In genomic region chr10:98792019-98792741, GRCm38 (mm10) we compare ENCODE assay signal across 26 mouse cellular contexts.
DNase-seq lines count a peak whose midpoint lies in the region; ATAC-seq and TF ChIP-seq lines count a peak whose summit lies in the region.
"Had no signal": no experiment of that assay in that cellular context is flagged by ENCODE, and none has a peak within 500 bp of the region (broad histone marks: within the 10 kb centered on the region; RNA-seq: fewer than 3 reads in every experiment).

No protein-coding gene starts in this region.

- TF ChIP-seq EP300 in MEL (IDR thresholded peaks at IDR 0.05; ENCODE audit: low read depth in 1 of 2, low read length in 2 of 2) = peak in 1 of 2 experiments; percentile 40; a peak in 1 of 4 replicates

- H3K79me2 ChIP-seq in MEL (ENCODE audit: control insufficient read depth, insufficient read depth, low read length, poor library complexity) (no peaks in the 10 kb centered on the region), macrophage (ENCODE audit: inconsistent target) (no peaks in the 10 kb centered on the region)

- no peak for TF ChIP-seq RAD21 in MEL (IDR thresholded peaks at IDR 0.05; ENCODE audit: low read depth, low read length)

- no peak overlapping the region for H3K4me2 ChIP-seq in intestine, postnatal 0 days (replicated peaks; ENCODE audit: low read depth)
- H3K4me2 ChIP-seq: embryonic facial prominence, embryonic 13.5 days; forebrain, embryonic 13.5 days; heart, embryonic 11.5 days; intestine, embryonic 15.5 days; limb, embryonic 12.5 days; liver, embryonic 12.5 days; neural tube, embryonic 15.5 days had no signal

- TF ChIP-seq POLR2A in MEL (IDR thresholded peaks at IDR 0.05; ENCODE audit: control insufficient read depth in 1 of 2, insufficient read depth in 1 of 2, low read depth in 1 of 2, low read length in 2 of 2, poor library complexity in 1 of 2) = no peak

- TF ChIP-seq CTCF in MEL (IDR thresholded peaks at IDR 0.05 in 2 of 3, conservative IDR thresholded peaks at IDR 0.05 in 1 of 3; ENCODE audit: control insufficient read depth in 1 of 3, insufficient read depth in 1 of 3, low read depth in 2 of 3, low read length in 3 of 3, poor library complexity in 1 of 3, severe bottlenecking in 1 of 3) = no peak
- no peak for TF ChIP-seq CTCF in intestine, postnatal 0 days (IDR thresholded peaks at IDR 0.05; ENCODE audit: low read depth)

- no peak overlapping the region for H3K27ac ChIP-seq in MEL (ENCODE audit: control insufficient read depth, low read depth, low read length)
- H3K27ac ChIP-seq in macrophage = peak overlapping the region; percentile 76
- H3K27ac ChIP-seq in intestine, postnatal 0 days (ENCODE audit: low read depth, low read length) = no peak overlapping the region
- H3K27ac ChIP-seq: embryonic facial prominence, embryonic 13.5 days; forebrain, embryonic 13.5 days; gastrocnemius, adult 2 months; hindbrain, embryonic 10.5 days; intestine, embryonic 15.5 days; layer of hippocampus, adult 2 months; limb, embryonic 12.5 days; liver, embryonic 12.5 days; neural tube, embryonic 15.5 days had no signal

- H3K4me3 ChIP-seq in MEL (ENCODE audit: control insufficient read depth in 1 of 2, insufficient read depth in 1 of 2, low read depth in 2 of 2, low read length in 2 of 2) (no peak overlapping the region), macrophage (ENCODE audit: inconsistent target) (no peak overlapping the region)
- no peak overlapping the region for H3K4me3 ChIP-seq in intestine, postnatal 0 days (ENCODE audit: low read depth, low read length)
- H3K4me3 ChIP-seq: embryonic facial prominence, embryonic 13.5 days; forebrain, embryonic 13.5 days; gastrocnemius, adult 2 months; hindbrain, embryonic 10.5 days; intestine, embryonic 15.5 days; layer of hippocampus, adult 2 months; limb, embryonic 12.5 days; liver, embryonic 12.5 days; neural tube, embryonic 15.5 days had no signal

- ATAC-seq in intestine, postnatal 0 days = no peak
- ATAC-seq: forebrain, embryonic 13.5 days; hindbrain, embryonic 16.5 days; intestine, embryonic 15.5 days; liver, embryonic 12.5 days; midbrain, embryonic 16.5 days; Patski had no signal

- no peaks in the 10 kb centered on the region for H3K4me1 ChIP-seq in MEL (ENCODE audit: control insufficient read depth in 1 of 2, insufficient read depth in 2 of 2, low read length in 2 of 2)
- no peaks in the 10 kb centered on the region for H3K4me1 ChIP-seq in intestine, postnatal 0 days (replicated peaks; ENCODE audit: control insufficient read depth, insufficient read depth, low read length)
- H3K4me1 ChIP-seq: forebrain, embryonic 13.5 days; hindbrain, embryonic 10.5 days; intestine, embryonic 15.5 days; limb, embryonic 12.5 days; liver, embryonic 12.5 days; neural tube, embryonic 15.5 days had no signal

- H3K9me3 ChIP-seq in MEL (replicated peaks; ENCODE audit: insufficient read depth, low read length) = no peaks in the 10 kb centered on the region
- no peaks in the 10 kb centered on the region for H3K9me3 ChIP-seq in intestine, postnatal 0 days (ENCODE audit: control insufficient read depth)
- H3K9me3 ChIP-seq: embryonic facial prominence, embryonic 13.5 days; forebrain, embryonic 13.5 days; hindbrain, embryonic 10.5 days; intestine, embryonic 15.5 days; limb, embryonic 12.5 days; liver, embryonic 12.5 days; neural tube, embryonic 15.5 days had no signal

- no peaks in the 10 kb centered on the region for H3K27me3 ChIP-seq in MEL (ENCODE audit: control insufficient read depth in 1 of 2, insufficient read depth in 2 of 2, low read length in 2 of 2)
- H3K27me3 ChIP-seq in intestine, postnatal 0 days (replicated peaks; ENCODE audit: control insufficient read depth, insufficient read depth, low read length) = no peaks in the 10 kb centered on the region
- H3K27me3 ChIP-seq: embryonic facial prominence, embryonic 13.5 days; forebrain, embryonic 13.5 days; intestine, embryonic 15.5 days; limb, embryonic 12.5 days; liver, embryonic 12.5 days; neural tube, embryonic 15.5 days; Patski had no signal

- DNase-seq in lung, postnatal 25 days (ENCODE audit: low spot score) = peak; percentile 28
- DNase-seq in lung, postnatal 10 days = no peak
- DNase-seq in MEL (ENCODE audit: low read depth, low spot score) (peak; percentile 72), adipocyte (ENCODE audit: low spot score) (no peak)
- DNase-seq in spleen, postnatal 4 days (ENCODE audit: low spot score in 2 of 2) = no peak
- DNase-seq: adrenal gland, adult 2 months; cerebellum, adult 18-20 months; cerebellum, postnatal 14 days; gastrocnemius, adult 2 months; kidney, postnatal 25 days; layer of hippocampus, postnatal 36 days; lung, adult 18-20 months had no signal

- no peak overlapping the region for H3K9ac ChIP-seq in MEL (ENCODE audit: control insufficient read depth, low read depth, low read length, poor library complexity, severe bottlenecking)
- no peak overlapping the region for H3K9ac ChIP-seq in intestine, postnatal 0 days (ENCODE audit: low read depth, low read length)
- H3K9ac ChIP-seq: embryonic facial prominence, embryonic 13.5 days; forebrain, embryonic 13.5 days; intestine, embryonic 15.5 days; limb, embryonic 12.5 days; liver, embryonic 12.5 days; neural tube, embryonic 15.5 days had no signal

- peaks cover 0 to 2% of the 10 kb centered on the region in 2 experiments; a peak in 2 of 4 replicates for H3K36me3 ChIP-seq in MEL (ENCODE audit: control insufficient read depth in 1 of 2, insufficient read depth in 2 of 2, low read length in 2 of 2)
- no peaks in the 10 kb centered on the region for H3K36me3 ChIP-seq in macrophage (ENCODE audit: inconsistent target)
- H3K36me3 ChIP-seq in intestine, postnatal 0 days (ENCODE audit: control insufficient read depth, insufficient read depth) = no peaks in the 10 kb centered on the region
- H3K36me3 ChIP-seq: embryonic facial prominence, embryonic 13.5 days; hindbrain, embryonic 10.5 days; intestine, embryonic 15.5 days; limb, embryonic 12.5 days; liver, embryonic 12.5 days; neural tube, embryonic 15.5 days had no signal

- 37% methylated on average over 4 of the region's 4 CpGs for WGBS in macrophage (ENCODE audit: missing documents)
- 85% methylated on average over 4 of the region's 4 CpGs for WGBS in intestine, postnatal 0 days

TF ChIP-seq in MEL, 35 proteins besides CTCF, POLR2A, EP300 and RAD21:
- TF ChIP-seq SMC3 (IDR thresholded peaks at IDR 0.05; ENCODE audit: low read depth, low read length) (no peak), USF1 (IDR thresholded peaks at IDR 0.05; ENCODE audit: low read depth, low read length) (peak; percentile 46; the same call in 1 of the 2 replicates), MXI1 (IDR thresholded peaks at IDR 0.05; ENCODE audit: low read depth, low read length) (peak; percentile 34; the same call in 1 of the 2 replicates), MAZ (IDR thresholded peaks at IDR 0.05; ENCODE audit: low read depth, low read length) (no peak), MYC (IDR thresholded peaks at IDR 0.05; ENCODE audit: low read depth, low read length) (0 out of 2 replicates have a peak, but pooled peaks have one; percentile 60), ZMIZ1 (IDR thresholded peaks at IDR 0.05; ENCODE audit: low read depth, low read length) (no peak), BHLHE40 (IDR thresholded peaks at IDR 0.05; ENCODE audit: borderline replicate concordance, low read depth, low read length) (peak; percentile 51; the same call in 1 of the 2 replicates)

Comparison
In these comparisons a context has a peak if more than half of its experiments do, and no peak if none do; other contexts are left out.
1. DNase-seq: peak in lung, postnatal 25 days (single experiment) and MEL (single experiment); none in lung, postnatal 10 days (single experiment), adipocyte (single experiment) and spleen, postnatal 4 days (0 of 2).